Mouse (Mus musculus): Measurements from ENCODE around the gene Slc13a2.

- TF ChIP-seq CTCF (IDR thresholded peaks at IDR 0.05; ENCODE audit: borderline replicate concordance, insufficient read depth, low read length) (no peak), POLR2A (IDR thresholded peaks at IDR 0.05; ENCODE audit: low read depth, low read length) (no peak)
Measured at GRCm38 (mm10) chr11:78371711-78372110, 50.3 kb downstream of the Slc13a2 start.

Data from embryonic fibroblast, embryonic 13.5 days (primary cell).